Mouse (Mus musculus) c-Kit-positive CD71-negative TER-119-negative erythroid progenitor cells, embryonic 14.5 days (primary cell): ENCODE measurements around the gene Prorsd1.
"Not testable (repeated sequence)": the region's sequence is repeated elsewhere in the genome, so short reads cannot be mapped to it uniquely, and the experiment has no call there.

Experiments used
- DNase-seq: peaks from one replicate; pipeline ENCODE4 v3.0.0-alpha.2; 2013; ENCODE audit warnings: low read depth

Gene Prorsd1

GRCm38 (mm10) chr11:29514682-29515412 is at the start of gene Prorsd1:
Gene Prorsd1 (minus strand): TSS chr11:29515033.
- DNase-seq = peak; percentile 90

GRCm38 (mm10) chr11:29563406-29563805 is 48.6 kb upstream of the Prorsd1 start:
- DNase-seq = no peak

- no peak for DNase-seq
These were observed 46.2 kb upstream of the Prorsd1 start for GRCm38 (mm10) chr11:29560990-29561389.

GRCm38 (mm10) chr11:29560452-29560851 is 45.6 kb upstream of the Prorsd1 start:
- no peak for DNase-seq

GRCm38 (mm10) chr11:29549425-29549778 is 34.6 kb upstream of the Prorsd1 start:
- DNase-seq = no peak

GRCm38 (mm10) chr11:29548504-29549424 is 33.9 kb upstream of the Prorsd1 start:
- DNase-seq = no peak

- DNase-seq = peak; percentile 80
These were observed 33.1 kb upstream of the Prorsd1 start, which contains the start of the genes Clhc1 and Rps27a for GRCm38 (mm10) chr11:29547752-29548503. Gene Clhc1 (plus strand): TSS chr11:29547950. Gene Rps27a (minus strand): TSS chr11:29548109.

GRCm38 (mm10) chr11:29547249-29547751 is 32.5 kb upstream of the Prorsd1 start:
- DNase-seq = no peak

- no peak for DNase-seq
These were observed 31.9 kb upstream of the Prorsd1 start for GRCm38 (mm10) chr11:29546762-29547161.

GRCm38 (mm10) chr11:29546297-29546696 is 31.5 kb upstream of the Prorsd1 start:
- not testable (repeated sequence) for DNase-seq

- not testable (repeated sequence) for DNase-seq
These were observed 30.4 kb upstream of the Prorsd1 start for GRCm38 (mm10) chr11:29545150-29545752.

GRCm38 (mm10) chr11:29544225-29544945 is 29.6 kb upstream of the Prorsd1 start:
- DNase-seq = no peak

- DNase-seq = no peak
These were observed 23.4 kb upstream of the Prorsd1 start for GRCm38 (mm10) chr11:29538201-29538600.

- no peak for DNase-seq
These were observed 11.4 kb upstream of the Prorsd1 start, which contains the start of gene Mtif2 for GRCm38 (mm10) chr11:29525988-29526794. Gene Mtif2 (plus strand): TSS chr11:29526408.

- DNase-seq = no peak
These were observed 530 bp downstream of the Prorsd1 start for GRCm38 (mm10) chr11:29514325-29514681.

- DNase-seq = no peak
These were observed 1.9 kb downstream of the Prorsd1 start for GRCm38 (mm10) chr11:29512818-29513535.

- no peak for DNase-seq
These were observed 5.4 kb downstream of the Prorsd1 start for GRCm38 (mm10) chr11:29509421-29509820.

- no peak for DNase-seq
These were observed 9.8 kb downstream of the Prorsd1 start for GRCm38 (mm10) chr11:29504899-29505625.
